Mouse (Mus musculus) liver, embryonic 14.5 days (tissue): ENCODE measurements around the gene Olfr325. TPM values are rescaled to one million over a fixed set of nuclear protein-coding genes. Genes with fewer than 3 reads are reported as not detected.

Source experiments
- ATAC-seq: fragments of 200-750 bp; cut with Nextera tagmentation; 2 replicates; pipeline ENCODE4 v1.8.0; 2017; ENCODE audit warnings: moderate number of reproducible peaks, mild to moderate bottlenecking, moderate library complexity; ENCODE audit not compliant: insufficient read depth
- DNase-seq, 3 experiments: peaks; one replicate each; pipeline ENCODE4 v3.0.0-alpha.2; 2012 to 2013; ENCODE audit warnings: low read depth in 3 of 3, low spot score in 3 of 3
- H3K27ac ChIP-seq: fragments of 300-500 bp; sonication (generic); 2 replicates; pipeline ENCODE4 v1.5.1; 2014; ENCODE audit warnings: moderate library complexity, mild to moderate bottlenecking, control low read depth, inconsistent platforms
- H3K27me3 ChIP-seq: fragments of 300-500 bp; sonication (generic); 2 replicates; pipeline ENCODE4 v1.6.1; 2014; ENCODE audit warnings: mild to moderate bottlenecking, low read length, moderate library complexity; ENCODE audit not compliant: control insufficient read depth, insufficient read depth
- H3K36me3 ChIP-seq: fragments of 300-500 bp; sonication (generic); replicated peaks from 2 replicates; pipeline ENCODE4 v1.6.1; 2014; ENCODE audit warnings: low read depth; ENCODE audit not compliant: control insufficient read depth, insufficient read depth
- H3K4me1 ChIP-seq, 2 experiments: fragments of 200-500 bp in 1 of 2; fragments of 300-500 bp in 1 of 2; sonication (generic) in 1 of 2; replicated peaks; 2 replicates each; pipeline ENCODE4 v1.6.1; 2012 to 2014; ENCODE audit warnings: antibody characterized with exemption in 1 of 2, inconsistent platforms in 1 of 2, low read length in 1 of 2; ENCODE audit not compliant: control insufficient read depth in 2 of 2, insufficient read depth in 2 of 2
- H3K4me2 ChIP-seq: fragments of 300-500 bp; sonication (generic); 2 replicates; pipeline ENCODE4 v1.6.1; 2014; ENCODE audit warnings: low read depth, mild to moderate bottlenecking, control low read depth, moderate library complexity
- H3K4me3 ChIP-seq, 2 experiments: fragments of 200-500 bp in 1 of 2; fragments of 300-500 bp in 1 of 2; sonication (generic) in 1 of 2; 2 replicates each; pipeline ENCODE4 v1.5.1; 2012 to 2014; ENCODE audit warnings: low read depth in 2 of 2, low read length in 2 of 2, mild to moderate bottlenecking in 2 of 2, control low read depth in 1 of 2, inconsistent platforms in 1 of 2, moderate library complexity in 1 of 2; ENCODE audit not compliant: insufficient read depth in 1 of 2
- H3K9ac ChIP-seq: fragments of 300-500 bp; sonication (generic); replicated peaks from 2 replicates; pipeline ENCODE4 v1.6.1; 2014; ENCODE audit warnings: mild to moderate bottlenecking, control low read depth, moderate library complexity
- H3K9me3 ChIP-seq: fragments of 300-500 bp; sonication (generic); 2 replicates; pipeline ENCODE4 v1.6.1; 2016; ENCODE audit warnings: low read length, mixed read lengths; ENCODE audit not compliant: control insufficient read depth
- CTCF ChIP-seq: IDR thresholded peaks from 2 replicates; pipeline ENCODE4 v1.5.1; 2016; ENCODE audit warnings: antibody characterized with exemption, low read depth, control low read depth
- EP300 ChIP-seq: IDR thresholded peaks from 2 replicates; pipeline ENCODE4 v1.6.1; 2016; ENCODE audit warnings: antibody characterized with exemption, low read depth
- WGBS: fragments of 180-500 bp; shearing (Covaris S2); extraction: QIAGEN DNeasy Blood & Tissue Kit; methylation state at CpG from one replicate; pipeline ENCODE4 v1.1.7; 2014; ENCODE audit not compliant: insufficient replicate concordance; 5-methylcytosine and 5-hydroxymethylcytosine counted together
- polyA plus RNA-seq, 2 experiments: library from polyadenylated mRNA; depleted of rRNA in 1 of 2; stranded (reverse) in 1 of 2; unstranded in 1 of 2; fragments of >200 nt; fragmentation: Nextera tagmentation in 1 of 2; extraction: Ambion mirVana in 1 of 2; gene quantifications; 2 replicates each; pipeline versions ENCODE4 v1.2.1 to v1.2.3; 2012 to 2014

Gene Olfr325
- polyA plus RNA-seq, 2 experiments = not detected

DNA sequence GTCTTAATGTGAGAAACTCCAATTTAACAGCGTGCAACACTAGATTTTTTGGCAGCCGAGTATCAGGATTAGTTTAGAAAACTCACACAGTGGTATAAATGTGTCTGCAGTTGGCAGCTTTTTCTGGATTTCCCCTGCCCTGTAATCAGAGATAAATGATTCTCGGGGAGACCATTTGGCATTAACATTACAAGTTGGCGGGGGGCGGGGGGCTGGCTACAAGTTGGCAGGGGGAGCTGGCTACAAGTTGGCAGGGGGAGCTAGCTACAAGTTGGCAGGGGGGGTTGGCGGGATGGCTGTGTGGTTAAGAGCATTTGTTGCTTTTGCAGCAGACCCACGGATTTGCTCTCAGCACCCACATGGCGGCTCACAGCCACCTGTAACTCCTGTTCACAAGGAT is 1.1 kb downstream of the Olfr325 start:
- Histone ChIP-seq H3K4me1 (no peaks in the 10 kb centered on the region), H3K27ac (no peak overlapping the region), H3K4me2 (no peak overlapping the region), H3K9ac (no peak overlapping the region), H3K9me3 (no peaks in the 10 kb centered on the region), H3K27me3 (no peaks in the 10 kb centered on the region), H3K36me3 (no peaks in the 10 kb centered on the region), H3K4me3 (no peak overlapping the region)
- WGBS = 53% methylated on average over 8 of the region's 8 CpGs
- TF ChIP-seq EP300 (no peak), CTCF (no peak)
- no peak for ATAC-seq
- DNase-seq = no peak

DNA sequence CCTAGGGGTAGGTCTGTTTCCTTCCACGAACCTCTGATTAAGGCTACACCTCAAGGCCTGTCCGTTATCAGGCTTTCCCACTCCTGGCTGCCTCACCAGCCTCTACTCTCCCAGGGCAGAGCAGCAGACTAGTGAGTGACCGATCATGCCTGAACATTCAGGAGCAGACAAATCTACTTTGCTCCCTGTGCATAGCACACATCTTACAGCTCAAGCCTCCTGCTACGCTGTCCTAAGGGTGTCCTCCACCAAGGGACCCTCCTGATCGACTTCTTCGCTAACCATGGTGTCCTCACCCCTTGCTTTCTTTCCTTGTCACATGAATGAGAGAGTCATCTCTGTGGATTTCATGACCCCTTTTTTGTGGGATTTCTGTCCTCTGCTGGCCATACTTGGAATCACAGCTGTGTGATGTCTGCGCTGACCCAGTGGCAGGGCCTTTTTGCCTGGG is 10.4 kb downstream of the Olfr325 start:
- DNase-seq (peak; percentile 74 to 84 (median 83)), ATAC-seq (peak; percentile 100)
- Histone ChIP-seq H3K4me2 (peak overlapping the region; percentile 55), H3K4me1 (peaks cover 17 to 35% of the 10 kb centered on the region in 2 experiments), H3K36me3 (no peaks in the 10 kb centered on the region), H3K9ac (peak overlapping the region; percentile 58), H3K27me3 (no peaks in the 10 kb centered on the region), H3K4me3 (peak overlapping the region; percentile 1 to 31; a peak in 3 of 4 replicates), H3K27ac (peak overlapping the region; percentile 87), H3K9me3 (no peaks in the 10 kb centered on the region)
- TF ChIP-seq CTCF (peak; percentile 94), EP300 (peak; percentile 85)
- 30% methylated on average over 7 of the region's 7 CpGs for WGBS

DNA sequence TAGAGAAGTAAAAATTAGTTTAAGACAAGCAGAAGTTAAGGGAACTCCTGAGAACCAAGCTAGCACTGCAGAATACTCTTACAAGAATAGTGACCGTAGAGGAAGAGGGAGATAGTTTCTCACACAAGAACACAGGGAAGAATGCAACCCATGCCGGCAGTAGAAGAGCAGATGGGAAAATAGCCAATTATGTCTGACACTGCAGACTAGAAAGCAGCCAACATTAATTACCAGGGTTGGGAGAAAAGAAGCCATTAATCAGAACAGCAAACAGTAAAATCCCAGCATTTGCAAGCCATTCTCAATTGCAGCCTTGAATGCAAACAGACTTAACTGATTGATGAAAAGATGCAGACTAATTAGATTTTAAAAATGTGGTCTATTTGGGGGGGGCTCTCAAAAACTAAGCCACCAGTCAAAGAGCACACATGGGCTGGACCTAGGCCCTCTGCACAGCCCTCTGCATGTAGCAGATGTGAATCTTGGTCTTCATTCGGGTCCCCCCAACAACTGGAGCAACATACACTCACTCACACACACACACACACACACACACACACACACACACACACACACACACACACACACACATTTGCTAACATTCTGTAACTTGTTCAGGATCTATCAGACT is 11.2 kb downstream of the Olfr325 start:
- no peak overlapping the region for H3K27ac ChIP-seq
- ATAC-seq (no peak), DNase-seq (no peak)

DNA sequence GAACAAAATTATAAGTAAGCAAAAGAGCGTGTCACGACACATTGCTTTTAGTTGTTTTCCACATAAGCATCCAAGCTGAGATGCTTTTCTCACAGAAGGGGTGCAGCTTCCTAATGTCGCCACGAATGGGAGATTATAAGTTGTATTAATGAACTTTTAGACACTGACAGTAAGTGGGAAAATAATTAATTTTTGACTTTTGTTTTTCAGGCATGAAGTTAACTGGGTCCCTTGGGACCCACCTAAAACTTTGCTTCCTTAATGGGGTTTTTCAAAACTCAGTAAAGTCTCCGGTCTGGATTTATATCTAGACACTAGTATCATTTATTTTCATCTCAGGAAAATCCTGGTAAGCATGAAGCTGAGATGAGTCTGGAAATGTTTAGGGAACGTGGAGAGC is 17.3 kb downstream of the Olfr325 start, which contains the start of gene Olfr324:
Gene Olfr324, plus strand, starts transcription at position 301 of the 400 bp plus-strand sequence.
- WGBS = 58% methylated on average over 6 of the region's 6 CpGs
- no peak within 1 kb of the TSS for H3K9ac ChIP-seq
- no peaks in the 10 kb centered on the region for H3K36me3 ChIP-seq
- DNase-seq (no peak), ATAC-seq (no peak)
- peaks cover 0 to 2% of the 10 kb centered on the region in 2 experiments; a peak in 1 of 4 replicates for H3K4me1 ChIP-seq
- no peak within 1 kb of the TSS for H3K27ac ChIP-seq
- H3K9me3 ChIP-seq = no peaks in the 10 kb centered on the region
- no peak within 1 kb of the TSS for H3K4me2 ChIP-seq
- H3K4me3 ChIP-seq = no peak within 1 kb of the TSS
- TF ChIP-seq CTCF = no peak
- TF ChIP-seq EP300 = no peak
- H3K27me3 ChIP-seq = no peaks in the 10 kb centered on the region

More for the DNA sequence above, 11.2 kb downstream of the Olfr325 start:
- Histone ChIP-seq H3K36me3 (no peaks in the 10 kb centered on the region), H3K4me2 (no peak overlapping the region), H3K4me1 (peaks cover 17 to 35% of the 10 kb centered on the region in 2 experiments), H3K9ac (no peak overlapping the region), H3K27me3 (no peaks in the 10 kb centered on the region), H3K4me3 (no peak overlapping the region), H3K9me3 (no peaks in the 10 kb centered on the region)
- WGBS = 62% methylated on average over 3 of the region's 3 CpGs
- TF ChIP-seq EP300 = no peak
- TF ChIP-seq CTCF = no peak

DNA sequence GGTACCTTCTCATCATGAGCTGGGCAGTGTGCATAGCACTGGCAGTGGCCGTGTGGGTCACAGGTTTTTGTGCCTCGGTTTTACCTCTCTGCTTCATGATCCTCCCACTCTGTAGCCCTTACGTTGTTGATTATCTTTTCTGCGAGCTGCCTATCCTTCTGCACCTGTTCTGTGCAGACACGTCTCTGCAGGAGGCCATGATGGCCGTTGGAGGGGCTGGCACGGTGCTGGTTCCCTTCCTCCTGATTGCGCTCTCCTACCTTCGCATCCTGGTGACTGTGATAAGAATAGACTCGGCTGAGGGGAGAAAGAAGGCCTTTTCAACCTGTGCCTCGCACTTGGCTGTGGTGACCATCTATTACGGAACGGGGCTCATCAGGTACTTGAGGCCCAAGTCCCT is 20.3 kb downstream of the Olfr325 start:
- Histone ChIP-seq H3K27ac (no peak overlapping the region), H3K36me3 (no peaks in the 10 kb centered on the region), H3K27me3 (no peaks in the 10 kb centered on the region), H3K4me1 (peaks cover 0 to 2% of the 10 kb centered on the region in 2 experiments; a peak in 1 of 4 replicates), H3K4me2 (no peak overlapping the region), H3K9me3 (no peaks in the 10 kb centered on the region), H3K9ac (no peak overlapping the region), H3K4me3 (no peak overlapping the region)
- 55% methylated on average over 13 of the region's 13 CpGs for WGBS
- DNase-seq (peak in 2 of 3 experiments; percentile 67 to 68), ATAC-seq (no peak)
- TF ChIP-seq EP300 = no peak
- no peak for TF ChIP-seq CTCF
